Mouse (Mus musculus) lung, adult 2 months (tissue): ENCODE data around the gene Tspoap1.

Experiments used
- CTCF ChIP-seq: fragments of 200-500 bp; IDR thresholded peaks from 2 replicates; pipeline ENCODE4 v1.5.1; 2011; ENCODE audit warnings: mild to moderate bottlenecking, low read length, control low read depth; ENCODE audit not compliant: insufficient read depth
- POLR2A ChIP-seq: fragments of 200-500 bp; IDR thresholded peaks from 2 replicates; pipeline ENCODE4 v1.6.1; 2011; ENCODE audit warnings: low read depth, mild to moderate bottlenecking, control low read depth, low read length, borderline replicate concordance; ENCODE audit errors: extremely low read depth

DNA sequence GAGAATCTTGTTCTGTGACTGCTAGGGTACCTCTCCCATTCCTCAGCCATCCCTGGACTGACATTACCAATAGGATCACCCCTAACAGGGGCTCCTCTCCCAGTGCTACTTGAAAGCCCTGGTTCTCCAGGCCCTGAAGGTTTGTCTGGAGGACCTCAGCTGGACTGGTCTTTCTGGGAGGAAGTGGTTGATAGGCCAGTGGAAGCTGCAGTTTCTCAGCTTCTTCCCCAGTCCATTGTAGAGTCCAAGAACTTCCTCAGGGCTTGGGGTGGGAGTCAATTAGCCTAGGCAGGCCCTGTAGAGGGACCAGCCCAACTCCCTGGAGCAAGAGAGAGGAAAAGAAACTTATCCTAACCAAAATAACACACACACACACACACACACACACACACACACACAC lies 34.8 kb upstream of the Tspoap1 start:
- TF ChIP-seq POLR2A (no peak), CTCF (no peak)
